Mouse (Mus musculus) hindbrain, postnatal 0 days (tissue): ENCODE measurements around the gene Phf21a. TPM values are rescaled to one million over a fixed set of nuclear protein-coding genes. Genes with fewer than 3 reads are reported as not detected.

Experiments
- ATAC-seq: fragments of 200-750 bp; cut with Nextera tagmentation; 2 replicates; pipeline ENCODE4 v1.8.0; 2017; ENCODE audit warnings: mild to moderate bottlenecking, moderate TSS enrichment, moderate library complexity
- DNase-seq: peaks from one replicate; pipeline ENCODE4 v3.0.0-alpha.2; 2015; ENCODE audit warnings: low spot score
- H3K27ac ChIP-seq: fragments of 300-500 bp; sonication (generic); 2 replicates; pipeline ENCODE4 v1.5.1; 2014; ENCODE audit warnings: mild to moderate bottlenecking
- H3K27me3 ChIP-seq: fragments of 300-500 bp; sonication (generic); 2 replicates; pipeline ENCODE4 v1.6.1; 2014; ENCODE audit warnings: low read length, mixed read lengths; ENCODE audit not compliant: insufficient read depth
- H3K36me3 ChIP-seq: fragments of 300-500 bp; sonication (generic); 2 replicates; pipeline ENCODE4 v1.6.1; 2014; ENCODE audit warnings: low read length, mixed read lengths; ENCODE audit not compliant: insufficient read depth
- H3K4me1 ChIP-seq: fragments of 300-500 bp; sonication (generic); 2 replicates; pipeline ENCODE4 v1.6.1; 2014; ENCODE audit warnings: antibody characterized with exemption, low read length, mixed read lengths; ENCODE audit not compliant: insufficient read depth
- H3K4me2 ChIP-seq: fragments of 300-500 bp; sonication (generic); 2 replicates; pipeline ENCODE4 v1.6.1; 2014; ENCODE audit warnings: low read depth, mild to moderate bottlenecking, low read length, moderate library complexity, mixed read lengths
- H3K4me3 ChIP-seq: fragments of 300-500 bp; sonication (generic); 2 replicates; pipeline ENCODE4 v1.5.1; 2014; ENCODE audit warnings: low read length
- H3K9ac ChIP-seq: fragments of 300-500 bp; sonication (generic); replicated peaks from 2 replicates; pipeline ENCODE4 v1.6.1; 2014; ENCODE audit warnings: mild to moderate bottlenecking, low read length, moderate library complexity, mixed read lengths
- H3K9me3 ChIP-seq: fragments of 300-500 bp; sonication (generic); 2 replicates; pipeline ENCODE4 v1.6.1; 2016; ENCODE audit warnings: low read length, mixed read lengths
- CTCF ChIP-seq: IDR thresholded peaks from 2 replicates; pipeline ENCODE4 v1.5.1; 2016; ENCODE audit warnings: antibody characterized with exemption, control low read depth, low read depth
- WGBS: fragments of 180-500 bp; shearing (Covaris S2); extraction: QIAGEN DNeasy Blood & Tissue Kit; methylation state at CpG from one replicate; pipeline ENCODE4 v1.1.7; 2014; 5-methylcytosine and 5-hydroxymethylcytosine counted together
- polyA plus RNA-seq: library from polyadenylated mRNA; unstranded; fragments of >200 nt; fragmentation: Nextera tagmentation; extraction: Ambion mirVana; gene quantifications from 2 replicates; pipeline ENCODE4 v1.2.1, GENCODE M21; 2015
- total RNA-seq: library from RNA; depleted of rRNA; stranded (reverse); fragments of >200 nt; gene quantifications from 2 replicates; pipeline ENCODE4 v1.2.3, GENCODE M21; 2014

Phf21a gene
- total and polyA plus RNA-seq, 2 experiments from 2014 or later: 26.6 to 109 TPM

- Histone ChIP-seq H3K9me3 (no peaks in the 10 kb centered on the region), H3K27me3 (no peaks in the 10 kb centered on the region), H3K4me3 (peak within 1 kb of the TSS; percentile 55), H3K27ac (peak within 1 kb of the TSS; percentile 80), H3K4me1 (peaks cover 29% of the 10 kb centered on the region), H3K9ac (peak within 1 kb of the TSS; percentile 56), H3K36me3 (peaks cover 13% of the 10 kb centered on the region), H3K4me2 (peak within 1 kb of the TSS; percentile 66)
- WGBS: 6% methylated on average over 16 of the region's 16 CpGs
- no peak for TF ChIP-seq CTCF
- peak; percentile 71 for DNase-seq
- ATAC-seq: no peak
Observed at GRCm38 (mm10) chr2:92374514-92374913, 281.6 kb downstream of the Phf21a start, which contains the start of the genes Pex16 and Large2. Gene Pex16, plus strand, starts transcription at chr2:92374676. Gene Large2, minus strand, starts transcription at chr2:92374869.

DNA sequence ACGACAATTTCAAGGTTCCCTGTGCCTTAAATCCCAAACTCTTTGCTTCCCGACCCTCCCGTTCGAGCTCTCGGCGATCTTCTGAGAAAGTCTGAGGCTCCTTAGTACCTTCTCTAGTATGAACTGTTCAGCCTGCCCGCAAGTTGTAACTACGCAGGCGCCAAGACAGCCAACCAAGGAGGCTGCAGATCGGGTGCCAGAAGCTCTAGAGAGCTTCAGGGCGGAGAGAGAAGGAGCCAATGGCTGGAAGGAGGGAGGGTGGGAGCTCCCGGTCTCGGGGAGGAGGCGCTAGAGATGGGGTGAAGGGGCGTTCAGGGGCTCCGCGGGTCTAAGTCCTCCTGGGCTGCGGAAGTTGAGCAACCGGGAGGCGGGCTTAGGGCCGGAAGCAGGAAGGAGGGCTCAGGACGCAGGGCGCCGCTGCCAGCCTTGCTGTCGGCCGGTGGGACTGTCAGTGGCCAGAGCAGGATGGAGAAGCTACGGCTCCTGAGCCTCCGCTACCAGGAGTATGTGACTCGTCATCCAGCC lies 282.2 kb downstream of the Phf21a start:
- H3K27ac ChIP-seq: peak overlapping the region; percentile 80
- peak overlapping the region; percentile 55 for H3K4me3 ChIP-seq
- H3K9me3 ChIP-seq: no peaks in the 10 kb centered on the region
- peak overlapping the region; percentile 66 for H3K4me2 ChIP-seq
- peak overlapping the region; percentile 56 for H3K9ac ChIP-seq
- peak; percentile 34 for TF ChIP-seq CTCF
- H3K4me1 ChIP-seq: peaks cover 29% of the 10 kb centered on the region
- DNase-seq (peak; percentile 98), ATAC-seq (peak; percentile 97)
- no peaks in the 10 kb centered on the region for H3K27me3 ChIP-seq
- H3K36me3 ChIP-seq: peaks cover 17% of the 10 kb centered on the region
- under 1% methylated on average over 28 of the region's 29 CpGs for WGBS

GRCm38 (mm10) chr2:92375788-92376187 lies 282.9 kb downstream of the Phf21a start:
- Histone ChIP-seq H3K27me3 (no peaks in the 10 kb centered on the region), H3K9ac (peak overlapping the region; percentile 56), H3K27ac (peak overlapping the region; percentile 80; the same call in 1 of the 2 replicates), H3K4me1 (peaks cover 23% of the 10 kb centered on the region), H3K4me3 (peak overlapping the region; percentile 55), H3K36me3 (peaks cover 17% of the 10 kb centered on the region), H3K4me2 (peak overlapping the region; percentile 66), H3K9me3 (no peaks in the 10 kb centered on the region)
- TF ChIP-seq CTCF: no peak
- DNase-seq: no peak
- no peak for ATAC-seq
- WGBS: 11% methylated on average over 10 of the region's 10 CpGs

- ATAC-seq (no peak), DNase-seq (no peak)
- Histone ChIP-seq H3K27ac (no peak overlapping the region), H3K9ac (peak overlapping the region; percentile 56; the same call in 1 of the 2 replicates), H3K27me3 (no peaks in the 10 kb centered on the region), H3K4me2 (peak overlapping the region; percentile 66), H3K9me3 (no peaks in the 10 kb centered on the region), H3K4me1 (peaks cover 18% of the 10 kb centered on the region), H3K4me3 (peak overlapping the region; percentile 55; the same call in 1 of the 2 replicates), H3K36me3 (peaks cover 18% of the 10 kb centered on the region)
- no peak for TF ChIP-seq CTCF
- 85% methylated on average over 6 of the region's 6 CpGs for WGBS
Observed at GRCm38 (mm10) chr2:92376300-92376699, 283.4 kb downstream of the Phf21a start.

- 87% methylated on average over 7 of the region's 7 CpGs for WGBS
- no peak for TF ChIP-seq CTCF
- no peak for ATAC-seq
- Histone ChIP-seq H3K9me3 (no peaks in the 10 kb centered on the region), H3K4me3 (no peak overlapping the region), H3K27ac (no peak overlapping the region), H3K27me3 (no peaks in the 10 kb centered on the region), H3K4me1 (peaks cover 8% of the 10 kb centered on the region; the same call in 1 of the 2 replicates), H3K36me3 (peaks cover 26% of the 10 kb centered on the region), H3K9ac (no peak overlapping the region), H3K4me2 (no peak overlapping the region)
- no peak for DNase-seq
Observed at GRCm38 (mm10) chr2:92377320-92377719, 284.4 kb downstream of the Phf21a start.

GRCm38 (mm10) chr2:92379783-92380494 lies 287.0 kb downstream of the Phf21a start:
- H3K36me3 ChIP-seq: peaks cover 48% of the 10 kb centered on the region
- ATAC-seq: no peak

More at GRCm38 (mm10) chr2:92379783-92380494, 287.0 kb downstream of the Phf21a start:
- no peak for TF ChIP-seq CTCF
- H3K27ac ChIP-seq: no peak overlapping the region
- H3K9me3 ChIP-seq: no peaks in the 10 kb centered on the region
- H3K4me2 ChIP-seq: no peak overlapping the region
- H3K9ac ChIP-seq: no peak overlapping the region
- no peak overlapping the region for H3K4me3 ChIP-seq
- H3K27me3 ChIP-seq: no peaks in the 10 kb centered on the region
- 75% methylated on average over 17 of the region's 17 CpGs for WGBS
- DNase-seq: no peak
- H3K4me1 ChIP-seq: peaks cover 8% of the 10 kb centered on the region; the same call in 1 of the 2 replicates
